18 mouse cellular contexts compared by ENCODE assay signal in the genomic region with DNA sequence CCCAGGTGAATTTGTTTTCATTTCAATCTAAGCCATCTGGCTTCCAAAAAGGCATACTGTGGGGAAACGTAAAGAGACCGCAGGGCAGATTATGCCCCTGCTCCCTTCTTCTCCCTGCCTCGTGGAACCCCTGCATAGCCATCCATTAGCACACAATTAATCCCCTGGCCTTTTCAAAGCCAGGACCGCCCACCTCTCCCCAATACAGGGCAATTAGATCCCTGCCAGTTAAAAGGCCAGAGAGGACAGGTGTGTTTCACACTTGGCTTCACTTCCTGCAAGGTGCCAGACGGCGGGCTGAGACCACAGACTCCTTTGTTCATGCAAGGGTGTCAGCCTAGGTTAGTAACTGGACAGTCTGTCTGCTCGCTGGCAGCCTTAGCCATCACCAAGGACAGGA.
DNase-seq lines count a peak whose midpoint lies in the region; ATAC-seq and TF ChIP-seq lines count a peak whose summit lies in the region.
"Had no signal": no experiment of that assay in that cellular context is flagged by ENCODE, and none has a peak within 500 bp of the region (broad histone marks: within the 10 kb centered on the region; RNA-seq: fewer than 3 reads in every experiment).

No protein-coding gene starts in this region.

- no peak for TF ChIP-seq POLR2A in kidney, adult 2 months (IDR thresholded peaks at IDR 0.05; ENCODE audit: low read depth, low read length)

- no peak overlapping the region for H3K4me3 ChIP-seq in forebrain, embryonic 12.5 days (replicated peaks)
- H3K4me3 ChIP-seq in forebrain, embryonic 16.5 days (replicated peaks; ENCODE audit: low read length): no peak overlapping the region
- H3K4me3 ChIP-seq in kidney, postnatal 0 days (replicated peaks; ENCODE audit: low read depth, low read length): no peak overlapping the region
- H3K4me3 ChIP-seq in kidney, adult 2 months (ENCODE audit: insufficient read depth, low read depth, low read length): no peak overlapping the region
- H3K4me3 ChIP-seq in embryonic facial prominence, embryonic 10.5 days: no peak overlapping the region
- H3K4me3 ChIP-seq in limb, embryonic 11.5 days (ENCODE audit: low read depth, low read length): no peak overlapping the region
- H3K4me3 ChIP-seq: embryonic facial prominence, embryonic 13.5 days; heart, adult 2 months; hindbrain, embryonic 15.5 days; limb, embryonic 12.5 days; liver, embryonic 13.5 days; lung, embryonic 15.5 days; midbrain, embryonic 13.5 days had no signal

- peak; percentile 39; the same call in 1 of the 2 replicates for ATAC-seq in forebrain, embryonic 12.5 days (ENCODE audit: low FRiP score)
- no peak for ATAC-seq in forebrain, embryonic 16.5 days
- ATAC-seq in kidney, postnatal 0 days (replicated peaks; ENCODE audit: low FRiP score, low read depth): no peak
- ATAC-seq in limb, embryonic 11.5 days (ENCODE audit: insufficient number of reproducible peaks, low FRiP score, low TSS enrichment, low read depth): no peak
- ATAC-seq: midbrain, embryonic 13.5 days had no signal

- H3K4me2 ChIP-seq in forebrain, embryonic 12.5 days: no peak overlapping the region
- H3K4me2 ChIP-seq in forebrain, embryonic 16.5 days (ENCODE audit: low read length): no peak overlapping the region
- H3K4me2 ChIP-seq in kidney, postnatal 0 days (ENCODE audit: low read length): no peak overlapping the region
- no peak overlapping the region for H3K4me2 ChIP-seq in limb, embryonic 11.5 days (ENCODE audit: low read depth, severe bottlenecking)
- H3K4me2 ChIP-seq: embryonic facial prominence, embryonic 13.5 days; hindbrain, embryonic 15.5 days; limb, embryonic 12.5 days; liver, embryonic 13.5 days; lung, embryonic 15.5 days; midbrain, embryonic 13.5 days had no signal

- H3K9ac ChIP-seq in forebrain, embryonic 12.5 days: no peak overlapping the region
- H3K9ac ChIP-seq in forebrain, embryonic 16.5 days (replicated peaks; ENCODE audit: low read depth, low read length): no peak overlapping the region
- 0 out of 2 replicates have a peak overlapping the region, but pooled peaks have one; percentile 18 for H3K9ac ChIP-seq in kidney, postnatal 0 days (ENCODE audit: low read depth, low read length)
- peak overlapping the region; percentile 24; the same call in 1 of the 2 replicates for H3K9ac ChIP-seq in limb, embryonic 11.5 days (ENCODE audit: low read length)
- H3K9ac ChIP-seq: embryonic facial prominence, embryonic 13.5 days; hindbrain, embryonic 15.5 days; limb, embryonic 12.5 days; liver, embryonic 13.5 days; lung, embryonic 15.5 days; midbrain, embryonic 13.5 days had no signal

- H3K27ac ChIP-seq in forebrain, embryonic 12.5 days: no peak overlapping the region
- H3K27ac ChIP-seq in forebrain, embryonic 16.5 days (ENCODE audit: low read length): no peak overlapping the region
- H3K27ac ChIP-seq in kidney, postnatal 0 days: no peak overlapping the region
- H3K27ac ChIP-seq in kidney, adult 2 months (ENCODE audit: insufficient read depth, low read depth, low read length): no peak overlapping the region
- no peak overlapping the region for H3K27ac ChIP-seq in embryonic facial prominence, embryonic 10.5 days (replicated peaks)
- H3K27ac ChIP-seq in limb, embryonic 11.5 days (replicated peaks; ENCODE audit: low read depth, low read length): no peak overlapping the region
- H3K27ac ChIP-seq: embryonic facial prominence, embryonic 13.5 days; heart, adult 2 months; hindbrain, embryonic 15.5 days; limb, embryonic 12.5 days; liver, embryonic 13.5 days; lung, embryonic 15.5 days; midbrain, embryonic 13.5 days had no signal

- H3K4me1 ChIP-seq in forebrain, embryonic 12.5 days: peaks cover 8% of the 10 kb centered on the region
- no peaks in the 10 kb centered on the region for H3K4me1 ChIP-seq in forebrain, embryonic 16.5 days (replicated peaks; ENCODE audit: control insufficient read depth, insufficient read depth, low read length)
- no peaks in the 10 kb centered on the region for H3K4me1 ChIP-seq in kidney, postnatal 0 days (replicated peaks; ENCODE audit: insufficient read depth, low read length)
- no peaks in the 10 kb centered on the region for H3K4me1 ChIP-seq in kidney, adult 2 months (ENCODE audit: control insufficient read depth, insufficient read depth, low read length)
- H3K4me1 ChIP-seq in embryonic facial prominence, embryonic 10.5 days: peaks cover 11% of the 10 kb centered on the region
- H3K4me1 ChIP-seq in limb, embryonic 11.5 days (ENCODE audit: control insufficient read depth, insufficient read depth, low read length): peaks cover 8% of the 10 kb centered on the region
- H3K4me1 ChIP-seq: hindbrain, embryonic 15.5 days; liver, embryonic 13.5 days had no signal

- H3K27me3 ChIP-seq in forebrain, embryonic 12.5 days: 0 out of 2 replicates have a peak, but pooled peaks cover 7% of the 10 kb centered on the region
- H3K27me3 ChIP-seq in forebrain, embryonic 16.5 days (replicated peaks; ENCODE audit: control insufficient read depth, insufficient read depth, low read length): no peaks in the 10 kb centered on the region
- H3K27me3 ChIP-seq in kidney, postnatal 0 days (ENCODE audit: insufficient read depth, low read length): no peaks in the 10 kb centered on the region
- H3K27me3 ChIP-seq in kidney, adult 2 months (replicated peaks; ENCODE audit: control insufficient read depth, insufficient read depth, low read length): no peaks in the 10 kb centered on the region
- peaks cover 14% of the 10 kb centered on the region; the same call in 1 of the 2 replicates for H3K27me3 ChIP-seq in embryonic facial prominence, embryonic 10.5 days (replicated peaks; ENCODE audit: low read depth, poor library complexity, severe bottlenecking)
- H3K27me3 ChIP-seq in limb, embryonic 11.5 days (ENCODE audit: control insufficient read depth, insufficient read depth, low read length): no peaks in the 10 kb centered on the region
- H3K27me3 ChIP-seq: embryonic facial prominence, embryonic 13.5 days; hindbrain, embryonic 15.5 days; limb, embryonic 12.5 days; liver, embryonic 13.5 days; lung, embryonic 15.5 days had no signal

- TF ChIP-seq CTCF in kidney, postnatal 0 days (IDR thresholded peaks at IDR 0.05; ENCODE audit: low read depth): no peak
- TF ChIP-seq CTCF in kidney, adult 2 months (conservative IDR thresholded peaks at IDR 0.05; ENCODE audit: insufficient read depth, insufficient read length, low read depth, low read length): no peak

- no peaks in the 10 kb centered on the region for H3K9me3 ChIP-seq in forebrain, embryonic 12.5 days
- H3K9me3 ChIP-seq in forebrain, embryonic 16.5 days (ENCODE audit: control insufficient read depth, low read length): no peaks in the 10 kb centered on the region
- no peaks in the 10 kb centered on the region for H3K9me3 ChIP-seq in kidney, postnatal 0 days (replicated peaks; ENCODE audit: low read length)
- no peaks in the 10 kb centered on the region for H3K9me3 ChIP-seq in embryonic facial prominence, embryonic 10.5 days
- H3K9me3 ChIP-seq in limb, embryonic 11.5 days (ENCODE audit: control insufficient read depth, low read length): no peaks in the 10 kb centered on the region
- H3K9me3 ChIP-seq: embryonic facial prominence, embryonic 13.5 days; hindbrain, embryonic 15.5 days; limb, embryonic 12.5 days; liver, embryonic 13.5 days; lung, embryonic 15.5 days; midbrain, embryonic 13.5 days had no signal

- WGBS in forebrain, embryonic 12.5 days: 10% methylated on average over 7 of the region's 7 CpGs
- WGBS in forebrain, embryonic 16.5 days: 8% methylated on average over 7 of the region's 7 CpGs
- 44% methylated on average over 7 of the region's 7 CpGs for WGBS in kidney, postnatal 0 days
- 60% methylated on average over 7 of the region's 7 CpGs for WGBS in kidney, adult 2 months
- WGBS in embryonic facial prominence, embryonic 10.5 days: 16% methylated on average over 7 of the region's 7 CpGs
- 6% methylated on average over 7 of the region's 7 CpGs for WGBS in limb, embryonic 11.5 days

- no peak for DNase-seq in kidney, postnatal 0 days (ENCODE audit: low spot score)
- no peak for DNase-seq in kidney, adult 2 months
- DNase-seq in embryonic facial prominence, embryonic 10.5 days (ENCODE audit: low spot score): peak; percentile 34
- peak; percentile 38 for DNase-seq in limb, embryonic 11.5 days (ENCODE audit: low spot score)
- DNase-seq in lung, postnatal 4 days: no peak
- DNase-seq: adrenal gland, postnatal 25 days; cerebellum, adult 2 months; heart, adult 2 months; kidney, adult 8-10 months; liver, embryonic 13.5 days; right cerebral cortex, postnatal 4 days had no signal

- H3K36me3 ChIP-seq in forebrain, embryonic 12.5 days (replicated peaks): no peaks in the 10 kb centered on the region
- no peaks in the 10 kb centered on the region for H3K36me3 ChIP-seq in forebrain, embryonic 16.5 days (ENCODE audit: control insufficient read depth, insufficient read depth)
- H3K36me3 ChIP-seq in kidney, postnatal 0 days (ENCODE audit: insufficient read depth, low read length): no peaks in the 10 kb centered on the region
- no peaks in the 10 kb centered on the region for H3K36me3 ChIP-seq in kidney, adult 2 months (ENCODE audit: control insufficient read depth, insufficient read depth, low read length)
- no peaks in the 10 kb centered on the region for H3K36me3 ChIP-seq in embryonic facial prominence, embryonic 10.5 days (replicated peaks)
- no peaks in the 10 kb centered on the region for H3K36me3 ChIP-seq in limb, embryonic 11.5 days (ENCODE audit: control insufficient read depth, insufficient read depth, low read length)
- H3K36me3 ChIP-seq: embryonic facial prominence, embryonic 13.5 days; hindbrain, embryonic 15.5 days; limb, embryonic 12.5 days; liver, embryonic 13.5 days; lung, embryonic 15.5 days; midbrain, embryonic 13.5 days had no signal

Comparison
In these comparisons a context has a peak if more than half of its experiments do, and no peak if none do; other contexts are left out.
1. H3K9ac ChIP-seq: peak in kidney, postnatal 0 days (single experiment) and limb, embryonic 11.5 days (single experiment); none in forebrain, embryonic 12.5 days (single experiment) and forebrain, embryonic 16.5 days (single experiment).
2. DNase-seq: peak in embryonic facial prominence, embryonic 10.5 days (single experiment) and limb, embryonic 11.5 days (single experiment); none in kidney, postnatal 0 days (single experiment), kidney, adult 2 months (single experiment) and lung, postnatal 4 days (0 of 2).